Mouse (Mus musculus) urinary bladder, postnatal 4 days (tissue): ENCODE results near the gene Cab39l.

Experiments used
- DNase-seq, 2 experiments: peaks; one replicate each; pipeline ENCODE4 v3.0.0; 2021 to 2022; ENCODE audit warnings: low spot score in 2 of 2

Gene Cab39l

DNA sequence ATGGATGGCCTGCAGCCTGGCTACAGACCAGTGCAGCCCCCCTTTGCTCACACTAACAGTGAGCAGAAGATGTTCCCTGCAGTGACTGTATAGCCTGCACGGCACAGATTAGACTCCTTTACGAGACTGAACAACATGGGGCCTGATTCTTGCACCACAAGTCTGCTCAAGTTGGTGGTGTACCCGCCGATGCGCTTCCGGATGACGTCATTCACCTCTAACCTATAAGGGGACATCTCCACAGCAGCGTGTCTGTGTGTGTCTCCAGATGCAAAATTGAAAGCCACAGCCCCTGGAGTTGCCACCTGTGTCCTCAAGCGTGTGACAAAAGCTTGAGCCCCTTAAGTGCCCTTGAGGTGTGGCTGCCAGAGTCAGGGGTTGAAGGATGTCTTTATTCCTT lies 189.3 kb downstream of the Cab39l start:
- DNase-seq, result no peak

DNA sequence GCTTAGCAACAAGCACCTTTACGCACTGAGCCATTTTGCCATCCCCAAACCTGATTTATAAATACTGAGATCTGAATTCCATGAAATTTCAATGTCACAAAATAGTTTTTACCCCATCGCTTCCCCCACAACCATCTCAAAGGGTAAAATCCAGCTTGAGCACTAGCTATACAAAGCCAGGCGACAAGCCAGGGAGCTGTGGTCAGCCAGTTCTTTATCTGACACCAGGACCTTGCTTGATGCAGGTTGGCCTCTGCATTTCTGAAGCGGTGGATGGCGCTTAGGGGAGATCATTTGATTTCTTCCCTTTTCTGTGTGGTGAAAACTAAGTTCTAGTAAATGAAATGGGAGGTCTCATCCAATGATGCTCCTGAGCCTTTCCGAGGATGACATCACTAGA lies 191.3 kb downstream of the Cab39l start:
- DNase-seq, result no peak

DNA sequence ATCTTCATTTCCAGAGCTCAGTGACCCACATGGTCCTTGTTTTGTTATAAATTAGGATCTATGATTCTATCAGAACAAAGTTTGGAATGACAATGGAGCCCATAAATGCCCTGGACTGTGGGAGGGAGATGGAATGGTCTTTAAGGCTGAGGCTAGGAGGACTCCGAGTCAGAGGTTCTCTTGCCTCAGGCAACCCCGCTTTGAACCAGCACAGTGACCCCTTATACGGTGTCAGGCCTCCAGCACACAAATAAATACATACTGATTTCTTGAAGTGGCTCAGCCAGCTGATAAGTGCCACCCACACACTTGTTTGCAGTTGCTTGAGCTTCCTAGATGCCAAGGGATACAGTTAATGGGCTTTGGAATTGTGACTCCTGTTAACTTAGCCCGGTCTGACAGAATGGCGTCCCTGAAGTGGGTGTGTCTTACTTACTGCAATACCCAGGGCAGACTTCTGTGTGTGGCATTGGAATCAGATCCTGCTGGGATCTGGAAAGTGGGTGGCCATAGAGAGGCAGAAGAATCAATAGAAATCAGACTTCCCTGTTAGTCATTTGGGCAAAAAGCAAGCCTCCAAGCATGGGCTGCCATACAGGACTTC lies 192.6 kb downstream of the Cab39l start:
- DNase-seq, result no peak

DNA sequence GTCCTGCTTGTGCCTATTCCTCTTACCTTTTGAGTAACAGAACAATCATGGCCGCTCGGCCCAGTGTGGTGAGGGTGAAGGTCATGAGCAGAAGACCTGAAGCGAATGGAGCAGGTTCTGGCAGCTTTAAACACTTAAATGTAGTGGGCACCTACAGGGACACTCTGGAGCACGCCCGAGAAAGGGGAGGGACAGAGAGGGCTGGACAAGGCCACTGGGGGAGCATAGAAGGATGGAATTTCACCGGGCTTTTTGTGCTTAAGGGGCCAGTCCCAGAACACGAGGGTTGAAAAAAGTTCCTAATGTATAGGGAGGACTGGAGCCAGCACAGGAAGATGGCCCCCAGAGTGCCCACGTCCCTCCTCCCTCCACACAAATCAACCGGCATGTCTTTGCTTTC lies 193.2 kb downstream of the Cab39l start:
- DNase-seq, result no peak
